Mouse (Mus musculus) lung, adult 2 months (tissue): Measurements from ENCODE around the gene Ydjc.

Experiments used
- CTCF ChIP-seq: fragments of 200-500 bp; IDR thresholded peaks from 2 replicates; pipeline ENCODE4 v1.5.1; 2011; ENCODE audit warnings: mild to moderate bottlenecking, low read length, control low read depth; ENCODE audit not compliant: insufficient read depth
- POLR2A ChIP-seq: fragments of 200-500 bp; IDR thresholded peaks from 2 replicates; pipeline ENCODE4 v1.6.1; 2011; ENCODE audit warnings: low read depth, mild to moderate bottlenecking, control low read depth, low read length, borderline replicate concordance; ENCODE audit errors: extremely low read depth

DNA sequence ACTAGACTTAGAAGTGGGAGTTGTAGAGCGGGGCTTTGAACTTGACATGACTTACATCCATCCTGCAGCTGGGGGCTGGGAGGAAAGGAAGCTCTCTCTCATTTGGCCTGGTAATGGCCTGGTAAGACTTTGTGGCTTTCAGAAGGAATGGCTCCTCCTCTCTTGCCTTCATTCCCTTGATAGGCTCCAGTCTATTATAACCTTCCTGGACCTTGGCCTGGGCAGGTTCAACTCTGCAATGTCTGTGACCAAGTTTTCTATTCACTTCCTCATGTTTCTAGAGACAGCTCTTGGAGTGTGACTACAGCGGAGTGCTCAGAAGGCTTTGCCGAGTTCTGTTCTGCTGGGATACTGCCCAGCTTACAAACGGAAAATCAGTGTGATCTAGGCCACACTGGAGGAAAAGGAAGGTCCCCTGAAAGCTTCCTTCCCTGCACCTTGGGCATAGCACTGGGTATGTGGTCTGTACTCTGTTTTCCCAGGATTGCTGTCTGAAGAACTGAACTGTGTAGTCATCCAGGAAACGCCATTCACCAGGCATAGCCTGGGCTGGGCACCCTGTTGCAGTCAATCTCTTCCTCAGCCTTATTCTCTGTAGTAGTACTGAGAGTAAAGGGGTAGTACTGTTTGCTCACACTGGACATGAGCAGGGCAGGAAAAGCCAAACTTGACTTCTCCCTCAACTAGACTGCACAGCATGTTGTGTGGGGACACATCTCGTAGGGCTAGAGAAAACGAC is 6.3 kb downstream of the Ydjc start:
- TF ChIP-seq POLR2A: no peak
- TF ChIP-seq CTCF: no peak
